ENCODE assay signal across 8 mouse cellular contexts in genomic region chr19:41206811-41207344, GRCm38 (mm10). TPM values are rescaled to one million over a fixed set of nuclear protein-coding genes. Genes with fewer than 3 reads are reported as not detected.
DNase-seq lines count a peak whose midpoint lies in the region; ATAC-seq and TF ChIP-seq lines count a peak whose summit lies in the region.

TSS of gene Tll2 (minus strand) at chr19:41206835.

- no peak within 1 kb of the TSS for H3K27ac ChIP-seq in ES-Bruce4 (ENCODE audit: insufficient read depth, low read length)
- no peak within 1 kb of the TSS for H3K27ac ChIP-seq in hindbrain, embryonic 11.5 days (ENCODE audit: low read depth, low read length)

- H3K36me3 ChIP-seq in ES-Bruce4 (ENCODE audit: control insufficient read depth, insufficient read depth, low read length, poor library complexity, severe bottlenecking): no peaks in the 10 kb centered on the region
- no peaks in the 10 kb centered on the region for H3K36me3 ChIP-seq in hindbrain, embryonic 11.5 days (ENCODE audit: control insufficient read depth, insufficient read depth, low read length)
- peaks cover 24% of the 10 kb centered on the region for H3K36me3 ChIP-seq in megakaryocyte, embryonic 14.5 days (replicated peaks; ENCODE audit: low read length)

- intact Hi-C loops in left cerebral cortex, postnatal 25 days (cut with DNase I): no loop called here

- peak within 1 kb of the TSS; percentile 79 for H3K4me2 ChIP-seq in hindbrain, embryonic 11.5 days (replicated peaks; ENCODE audit: low read depth, low read length)

- DNase-seq in adrenal gland, postnatal 4 days (ENCODE audit: low spot score in 2 of 2): peak; percentile 16
- peak; percentile 67 for DNase-seq in forelimb bud, embryonic 11.5 days (ENCODE audit: low read depth, low spot score)
- DNase-seq in hindbrain, embryonic 11.5 days (ENCODE audit: low spot score): peak; percentile 78
- peak; percentile 32 to 50 for DNase-seq in left cerebral cortex, postnatal 25 days (ENCODE audit: low spot score in 2 of 2)
- DNase-seq in right cerebral cortex, postnatal 10 days (ENCODE audit: low spot score in 2 of 2): peak; percentile 44 to 48
- DNase-seq in layer of hippocampus, postnatal 14 days (ENCODE audit: low spot score in 2 of 2): no peak

- TF ChIP-seq EP300 in ES-Bruce4 (IDR thresholded peaks at IDR 0.05; ENCODE audit: insufficient read depth, low read depth, low read length): no peak

- no peak for TF ChIP-seq CTCF in ES-Bruce4 (IDR thresholded peaks at IDR 0.05; ENCODE audit: low read depth, low read length)

- no peak for TF ChIP-seq POLR2A in ES-Bruce4 (IDR thresholded peaks at IDR 0.05; ENCODE audit: insufficient read depth, low read length)

- peak within 1 kb of the TSS; percentile 39 for H3K4me3 ChIP-seq in ES-Bruce4 (ENCODE audit: low read depth, low read length)
- peak within 1 kb of the TSS; percentile 33 for H3K4me3 ChIP-seq in hindbrain, embryonic 11.5 days (ENCODE audit: low read depth, low read length)
- peak within 1 kb of the TSS; percentile 77 for H3K4me3 ChIP-seq in megakaryocyte, embryonic 14.5 days (replicated peaks)

- H3K9ac ChIP-seq in ES-Bruce4 (ENCODE audit: low read depth, poor library complexity, severe bottlenecking): no peak within 1 kb of the TSS
- H3K9ac ChIP-seq in hindbrain, embryonic 11.5 days (ENCODE audit: low read depth, low read length): peak within 1 kb of the TSS; percentile 44

- WGBS in hindbrain, embryonic 11.5 days: 1% methylated on average over 30 of the region's 32 CpGs

- ATAC-seq in hindbrain, embryonic 11.5 days (ENCODE audit: low FRiP score): peak; percentile 94

- H3K27me3 ChIP-seq in ES-Bruce4 (ENCODE audit: control insufficient read depth, insufficient read depth, low read length, poor library complexity, severe bottlenecking): no peaks in the 10 kb centered on the region; the same call in 1 of the 2 replicates
- H3K27me3 ChIP-seq in hindbrain, embryonic 11.5 days (ENCODE audit: control insufficient read depth, insufficient read depth, low read length): peaks cover 12% of the 10 kb centered on the region
- peaks cover 68% of the 10 kb centered on the region for H3K27me3 ChIP-seq in megakaryocyte, embryonic 14.5 days (replicated peaks)

- H3K9me3 ChIP-seq in ES-Bruce4 (replicated peaks; ENCODE audit: control insufficient read depth, insufficient read depth, low read length, poor library complexity, severe bottlenecking): no peaks in the 10 kb centered on the region
- no peaks in the 10 kb centered on the region for H3K9me3 ChIP-seq in hindbrain, embryonic 11.5 days (ENCODE audit: control insufficient read depth, low read length)
- no peaks in the 10 kb centered on the region for H3K9me3 ChIP-seq in megakaryocyte, embryonic 14.5 days

- no peaks in the 10 kb centered on the region for H3K4me1 ChIP-seq in ES-Bruce4 (ENCODE audit: control insufficient read depth, insufficient read depth, low read length)
- H3K4me1 ChIP-seq in hindbrain, embryonic 11.5 days (replicated peaks; ENCODE audit: control insufficient read depth, insufficient read depth, low read length): peaks cover 12% of the 10 kb centered on the region
- H3K4me1 ChIP-seq in megakaryocyte, embryonic 14.5 days: peaks cover 15% of the 10 kb centered on the region

RNA-seq across cellular contexts. Expression of gene Tll2, which starts in this region (rescaled TPM):
- polyA plus RNA-seq in ES-Bruce4 (2011; ENCODE audit: insufficient read depth, insufficient read length, low read depth, missing spikeins): not detected in 2 replicates
- under 1 TPM; 0.11 to 0.53 TPM for total RNA-seq in adrenal gland, postnatal 4 days (2021)
- polyA plus RNA-seq in hindbrain, embryonic 11.5 days (2014; fragmentation: Nextera tagmentation; extraction: Ambion mirVana): 0.63 and 0.76 TPM in 2 replicates
- 1 to 10 TPM; 1.0 to 1.6 TPM for total RNA-seq in left cerebral cortex, postnatal 25 days (2021)
- not detected in 2 replicates for polyA plus RNA-seq in megakaryocyte, embryonic 14.5 days (2012; ENCODE audit: insufficient read depth, low replicate concordance)
- total RNA-seq in layer of hippocampus, postnatal 14 days (2021): under 1 TPM; 0.60 to 0.72 TPM

Comparison
In these comparisons a context has a peak if more than half of its experiments do, and no peak if none do; other contexts are left out.
1. Peak in DNase-seq in adrenal gland, postnatal 4 days; RNA of the gene not detected or under 1 TPM.
2. Peak in DNase-seq, ATAC-seq, H3K4me3 ChIP-seq, H3K9ac ChIP-seq and H3K4me2 ChIP-seq in hindbrain, embryonic 11.5 days; RNA of the gene not detected or under 1 TPM.
3. DNase-seq: peak in forelimb bud, embryonic 11.5 days (single experiment), left cerebral cortex, postnatal 25 days (2 of 2) and right cerebral cortex, postnatal 10 days (2 of 2); none in layer of hippocampus, postnatal 14 days (0 of 2).
4. Peak in every context shown above with its lines, with median percentiles within 50 percentile points of each other: H3K4me3 ChIP-seq.